In genomic region chrX:134964546-134964945, GRCm38 (mm10) we compare ENCODE assay signal across 10 mouse cellular contexts. TPM values are rescaled to one million over a fixed set of nuclear protein-coding genes. Genes with fewer than 3 reads are reported as not detected.
A peak's percentile ranks its signal among the peaks of the same experiment; 100 is the strongest.
DNase-seq lines count a peak whose midpoint lies in the region; ATAC-seq and TF ChIP-seq lines count a peak whose summit lies in the region.
"Had no signal": no experiment of that assay in that cellular context is flagged by ENCODE, and none has a peak within 500 bp of the region (broad histone marks: within the 10 kb centered on the region; RNA-seq: fewer than 3 reads in every experiment).

Nxf2 (minus strand) TSS chrX:134964754.

- no peak for DNase-seq in heart, postnatal 0 days (ENCODE audit: low spot score)
- DNase-seq in heart, adult 11 months = no peak
- DNase-seq in brain, adult 2 months (ENCODE audit: low read depth, low spot score) = peak; percentile 1
- DNase-seq in T-cell, adult 2 months (ENCODE audit: low spot score) = no peak
- no peak for DNase-seq in cerebellum, adult 11 months
- DNase-seq: gastrocnemius, postnatal 14 days had no signal

- no peak within 1 kb of the TSS for H3K9ac ChIP-seq in heart, postnatal 0 days (replicated peaks; ENCODE audit: low read depth, low read length)
- H3K9ac ChIP-seq in hindbrain, embryonic 12.5 days = no peak within 1 kb of the TSS
- H3K9ac ChIP-seq in midbrain, embryonic 12.5 days (replicated peaks) = no peak within 1 kb of the TSS

- TF ChIP-seq CTCF in heart, postnatal 0 days (IDR thresholded peaks at IDR 0.05; ENCODE audit: low read depth) = no peak

- no peak for TF ChIP-seq EP300 in heart, postnatal 0 days (IDR thresholded peaks at IDR 0.05; ENCODE audit: low read depth)

- ATAC-seq in heart, postnatal 0 days (ENCODE audit: insufficient read depth, low read depth) = no peak
- no peak for ATAC-seq in hindbrain, embryonic 12.5 days (ENCODE audit: low FRiP score)
- ATAC-seq in midbrain, embryonic 12.5 days (ENCODE audit: low FRiP score, low read depth) = no peak
- no peak for ATAC-seq in granulocyte monocyte progenitor cell, adult 5-6 weeks (replicated peaks; ENCODE audit: poor library complexity, severe bottlenecking)
- ATAC-seq: Patski had no signal

- no peaks in the 10 kb centered on the region for H3K36me3 ChIP-seq in heart, postnatal 0 days (replicated peaks; ENCODE audit: control insufficient read depth, insufficient read depth, low read length)
- no peaks in the 10 kb centered on the region for H3K36me3 ChIP-seq in hindbrain, embryonic 12.5 days
- H3K36me3 ChIP-seq in midbrain, embryonic 12.5 days = no peaks in the 10 kb centered on the region

- peak within 1 kb of the TSS; percentile 35 for H3K4me3 ChIP-seq in heart, postnatal 0 days (ENCODE audit: low read depth, low read length)
- peak within 1 kb of the TSS; percentile 32 for H3K4me3 ChIP-seq in hindbrain, embryonic 12.5 days
- peak within 1 kb of the TSS; percentile 33 for H3K4me3 ChIP-seq in midbrain, embryonic 12.5 days

- peak within 1 kb of the TSS; percentile 55 for H3K4me2 ChIP-seq in heart, postnatal 0 days (ENCODE audit: low read depth, low read length)
- H3K4me2 ChIP-seq in hindbrain, embryonic 12.5 days (replicated peaks) = peak within 1 kb of the TSS; percentile 47
- peak within 1 kb of the TSS; percentile 48 for H3K4me2 ChIP-seq in midbrain, embryonic 12.5 days (replicated peaks)

- H3K4me1 ChIP-seq in heart, postnatal 0 days (ENCODE audit: control insufficient read depth, insufficient read depth) = no peaks in the 10 kb centered on the region
- no peaks in the 10 kb centered on the region for H3K4me1 ChIP-seq in hindbrain, embryonic 12.5 days
- H3K4me1 ChIP-seq in midbrain, embryonic 12.5 days = no peaks in the 10 kb centered on the region

- H3K27ac ChIP-seq in heart, postnatal 0 days (ENCODE audit: low read depth) = no peak within 1 kb of the TSS
- no peak within 1 kb of the TSS for H3K27ac ChIP-seq in hindbrain, embryonic 12.5 days
- H3K27ac ChIP-seq in midbrain, embryonic 12.5 days (replicated peaks) = no peak within 1 kb of the TSS

- H3K9me3 ChIP-seq in heart, postnatal 0 days (replicated peaks; ENCODE audit: control insufficient read depth, low read length) = no peaks in the 10 kb centered on the region
- H3K9me3 ChIP-seq in hindbrain, embryonic 12.5 days (replicated peaks) = no peaks in the 10 kb centered on the region
- no peaks in the 10 kb centered on the region for H3K9me3 ChIP-seq in midbrain, embryonic 12.5 days

- 85% methylated on average over 19 of the region's 19 CpGs for WGBS in heart, postnatal 0 days
- 92% methylated on average over 19 of the region's 19 CpGs for WGBS in hindbrain, embryonic 12.5 days
- WGBS in midbrain, embryonic 12.5 days = 90% methylated on average over 19 of the region's 19 CpGs

- no peaks in the 10 kb centered on the region for H3K27me3 ChIP-seq in heart, postnatal 0 days (ENCODE audit: control insufficient read depth, insufficient read depth, low read length)
- H3K27me3 ChIP-seq in hindbrain, embryonic 12.5 days = no peaks in the 10 kb centered on the region; the same call in 1 of the 2 replicates
- peaks cover 20% of the 10 kb centered on the region for H3K27me3 ChIP-seq in midbrain, embryonic 12.5 days

RNA-seq across cellular contexts. Expression of gene Nxf2, which starts in this region (rescaled TPM):
- not detected in 2 replicates for total RNA-seq in heart, postnatal 0 days (2014; rRNA removed; ENCODE audit: low replicate concordance)
- polyA plus RNA-seq in heart, postnatal 0 days (2015; fragmentation: Nextera tagmentation; extraction: Ambion mirVana) = 0.10 and 0.16 TPM in 2 replicates
- 0.47 and 1.1 TPM in 2 replicates for polyA plus RNA-seq in hindbrain, embryonic 12.5 days (2016; fragmentation: Nextera tagmentation; extraction: Ambion mirVana)
- polyA plus RNA-seq in midbrain, embryonic 12.5 days (2016; fragmentation: Nextera tagmentation; extraction: Ambion mirVana) = 0.45 and 0.61 TPM in 2 replicates
- 1.3 and 2.1 TPM in 2 replicates for total RNA-seq in granulocyte monocyte progenitor cell, adult 5-6 weeks (2014; fragmentation: Nextera tagmentation)
- total RNA-seq in granulocyte monocyte progenitor cell, adult 5-6 weeks (2017) = 0.36 and 0.90 TPM in 2 replicates
- total RNA-seq: gastrocnemius, postnatal 14 days had no signal
- polyA plus RNA-seq: Patski had no signal
